Mouse (Mus musculus): Measurements from ENCODE around the gene Wdr86. TPM values are rescaled to one million over a fixed set of nuclear protein-coding genes. Genes with fewer than 3 reads are reported as not detected.

Gene Wdr86
- total RNA-seq, 1 experiment, result 2.5 TPM

- no peak for DNase-seq (ENCODE audit: low read depth, low spot score)
- peaks cover 2% of the 10 kb centered on the region; the same call in 1 of the 2 replicates for H3K36me3 ChIP-seq (ENCODE audit: control insufficient read depth, insufficient read depth, low read length, poor library complexity, severe bottlenecking)
- no peaks in the 10 kb centered on the region for H3K9me3 ChIP-seq (ENCODE audit: control insufficient read depth, insufficient read depth, low read depth, low read length)
- in situ Hi-C loops (cut with MboI; ENCODE audit: low sequenced_read_pairs in 2 of 2, unreplicated experiment in 2 of 2), result no loop called here
- no peak for TF ChIP-seq CHD2 (IDR thresholded peaks at IDR 0.05; ENCODE audit: low read depth, low read length)
- H3K27ac ChIP-seq (ENCODE audit: insufficient read depth, low read depth, low read length, poor library complexity, severe bottlenecking), result no peak overlapping the region
- H3K4me3 ChIP-seq (ENCODE audit: insufficient read depth in 1 of 2, low read depth in 1 of 2, low read length in 2 of 2, poor library complexity in 1 of 2, severe bottlenecking in 1 of 2), result no peak overlapping the region
- H3K4me1 ChIP-seq (ENCODE audit: control insufficient read depth in 2 of 2, insufficient read depth in 2 of 2, low read length in 2 of 2, poor library complexity in 1 of 2), result peaks cover 0 to 11% of the 10 kb centered on the region in 2 experiments; a peak in 1 of 4 replicates
- no peak overlapping the region for H3K9ac ChIP-seq (ENCODE audit: insufficient read depth, low read depth, low read length, poor library complexity, severe bottlenecking)
Measured at GRCm38 (mm10) chr5:24724805-24725204, 5.7 kb downstream of the Wdr86 start.

GRCm38 (mm10) chr5:24724270-24724634 lies 6.3 kb downstream of the Wdr86 start:
- H3K9ac ChIP-seq (ENCODE audit: insufficient read depth, low read depth, low read length, poor library complexity, severe bottlenecking), result no peak overlapping the region
- no peak for DNase-seq (ENCODE audit: low read depth, low spot score)
- H3K9me3 ChIP-seq (ENCODE audit: control insufficient read depth, insufficient read depth, low read depth, low read length), result no peaks in the 10 kb centered on the region
- in situ Hi-C loops (cut with MboI; ENCODE audit: low sequenced_read_pairs in 2 of 2, unreplicated experiment in 2 of 2), result no loop called here
- no peak overlapping the region for H3K27ac ChIP-seq (ENCODE audit: insufficient read depth, low read depth, low read length, poor library complexity, severe bottlenecking)
- H3K36me3 ChIP-seq (ENCODE audit: control insufficient read depth, insufficient read depth, low read length, poor library complexity, severe bottlenecking), result peaks cover 2% of the 10 kb centered on the region; the same call in 1 of the 2 replicates
- TF ChIP-seq ZNF384 (IDR thresholded peaks at IDR 0.05; ENCODE audit: low read depth, low read length) (no peak), CHD2 (IDR thresholded peaks at IDR 0.05; ENCODE audit: low read depth, low read length) (no peak), HCFC1 (IDR thresholded peaks at IDR 0.05; ENCODE audit: borderline replicate concordance, insufficient read depth, low read length) (no peak), MAFK (IDR thresholded peaks at IDR 0.05; ENCODE audit: insufficient read depth, low read depth, low read length) (no peak)
- peaks cover 0 to 11% of the 10 kb centered on the region in 2 experiments; a peak in 1 of 4 replicates for H3K4me1 ChIP-seq (ENCODE audit: control insufficient read depth in 2 of 2, insufficient read depth in 2 of 2, low read length in 2 of 2, poor library complexity in 1 of 2)
- no peak overlapping the region for H3K4me3 ChIP-seq (ENCODE audit: insufficient read depth in 1 of 2, low read depth in 1 of 2, low read length in 2 of 2, poor library complexity in 1 of 2, severe bottlenecking in 1 of 2)

- Histone ChIP-seq H3K36me3 (ENCODE audit: control insufficient read depth, insufficient read depth, low read length, poor library complexity, severe bottlenecking) (peaks cover 2% of the 10 kb centered on the region; the same call in 1 of the 2 replicates), H3K4me1 (ENCODE audit: control insufficient read depth in 2 of 2, insufficient read depth in 2 of 2, low read length in 2 of 2, poor library complexity in 1 of 2) (peaks cover 0 to 11% of the 10 kb centered on the region in 2 experiments; a peak in 1 of 4 replicates), H3K4me3 (ENCODE audit: insufficient read depth in 1 of 2, low read depth in 1 of 2, low read length in 2 of 2, poor library complexity in 1 of 2, severe bottlenecking in 1 of 2) (no peak overlapping the region), H3K9me3 (ENCODE audit: control insufficient read depth, insufficient read depth, low read depth, low read length) (no peaks in the 10 kb centered on the region), H3K9ac (ENCODE audit: insufficient read depth, low read depth, low read length, poor library complexity, severe bottlenecking) (no peak overlapping the region), H3K27ac (ENCODE audit: insufficient read depth, low read depth, low read length, poor library complexity, severe bottlenecking) (no peak overlapping the region)
- TF ChIP-seq ZNF384 (IDR thresholded peaks at IDR 0.05; ENCODE audit: low read depth, low read length) (no peak), ZC3H11A (IDR thresholded peaks at IDR 0.05; ENCODE audit: borderline replicate concordance, low read depth, low read length) (no peak), HCFC1 (IDR thresholded peaks at IDR 0.05; ENCODE audit: borderline replicate concordance, insufficient read depth, low read length) (no peak), CHD2 (IDR thresholded peaks at IDR 0.05; ENCODE audit: low read depth, low read length) (no peak), MAFK (IDR thresholded peaks at IDR 0.05; ENCODE audit: insufficient read depth, low read depth, low read length) (no peak)
- DNase-seq (ENCODE audit: low read depth, low spot score), result no peak
- in situ Hi-C loops (cut with MboI; ENCODE audit: low sequenced_read_pairs in 2 of 2, unreplicated experiment in 2 of 2), result no loop called here
Measured at GRCm38 (mm10) chr5:24723527-24724269, 6.8 kb downstream of the Wdr86 start.

GRCm38 (mm10) chr5:24719852-24720251 lies 10.7 kb downstream of the Wdr86 start:
- H3K4me1 ChIP-seq (ENCODE audit: control insufficient read depth in 2 of 2, insufficient read depth in 2 of 2, low read length in 2 of 2, poor library complexity in 1 of 2), result peaks cover 0 to 3% of the 10 kb centered on the region in 2 experiments; a peak in 1 of 4 replicates
- peaks cover 8% of the 10 kb centered on the region; the same call in 1 of the 2 replicates for H3K36me3 ChIP-seq (ENCODE audit: control insufficient read depth, insufficient read depth, low read length, poor library complexity, severe bottlenecking)
- no peak overlapping the region for H3K4me3 ChIP-seq (ENCODE audit: insufficient read depth in 1 of 2, low read depth in 1 of 2, low read length in 2 of 2, poor library complexity in 1 of 2, severe bottlenecking in 1 of 2)
- H3K27ac ChIP-seq (ENCODE audit: insufficient read depth, low read depth, low read length, poor library complexity, severe bottlenecking), result no peak overlapping the region
- H3K9me3 ChIP-seq (ENCODE audit: control insufficient read depth, insufficient read depth, low read depth, low read length), result no peaks in the 10 kb centered on the region
- no peak overlapping the region for H3K9ac ChIP-seq (ENCODE audit: insufficient read depth, low read depth, low read length, poor library complexity, severe bottlenecking)
- no peak for DNase-seq (ENCODE audit: low read depth, low spot score)
- in situ Hi-C loops (cut with MboI; ENCODE audit: low sequenced_read_pairs in 2 of 2, unreplicated experiment in 2 of 2), result no loop called here
- no peak for TF ChIP-seq ZC3H11A (IDR thresholded peaks at IDR 0.05; ENCODE audit: borderline replicate concordance, low read depth, low read length)
- no peak for TF ChIP-seq ZNF384 (IDR thresholded peaks at IDR 0.05; ENCODE audit: low read depth, low read length)
- no peak for TF ChIP-seq HCFC1 (IDR thresholded peaks at IDR 0.05; ENCODE audit: borderline replicate concordance, insufficient read depth, low read length)

- no peak overlapping the region for H3K4me3 ChIP-seq (ENCODE audit: insufficient read depth in 1 of 2, low read depth in 1 of 2, low read length in 2 of 2, poor library complexity in 1 of 2, severe bottlenecking in 1 of 2)
- no peak overlapping the region for H3K27ac ChIP-seq (ENCODE audit: insufficient read depth, low read depth, low read length, poor library complexity, severe bottlenecking)
- no peak overlapping the region for H3K9ac ChIP-seq (ENCODE audit: insufficient read depth, low read depth, low read length, poor library complexity, severe bottlenecking)
- in situ Hi-C loops (cut with MboI; ENCODE audit: low sequenced_read_pairs in 2 of 2, unreplicated experiment in 2 of 2), result no loop called here
- DNase-seq (ENCODE audit: low read depth, low spot score), result no peak
- H3K9me3 ChIP-seq (ENCODE audit: control insufficient read depth, insufficient read depth, low read depth, low read length), result no peaks in the 10 kb centered on the region
- TF ChIP-seq ZC3H11A (IDR thresholded peaks at IDR 0.05; ENCODE audit: borderline replicate concordance, low read depth, low read length) (no peak), HCFC1 (IDR thresholded peaks at IDR 0.05; ENCODE audit: borderline replicate concordance, insufficient read depth, low read length) (no peak), MAFK (IDR thresholded peaks at IDR 0.05; ENCODE audit: insufficient read depth, low read depth, low read length) (no peak), ZNF384 (IDR thresholded peaks at IDR 0.05; ENCODE audit: low read depth, low read length) (no peak), CHD2 (IDR thresholded peaks at IDR 0.05; ENCODE audit: low read depth, low read length) (no peak)
- H3K36me3 ChIP-seq (ENCODE audit: control insufficient read depth, insufficient read depth, low read length, poor library complexity, severe bottlenecking), result peaks cover 8% of the 10 kb centered on the region; the same call in 1 of the 2 replicates
- H3K4me1 ChIP-seq (ENCODE audit: control insufficient read depth in 2 of 2, insufficient read depth in 2 of 2, low read length in 2 of 2, poor library complexity in 1 of 2), result no peaks in the 10 kb centered on the region
Measured at GRCm38 (mm10) chr5:24718076-24718475, 12.5 kb downstream of the Wdr86 start.
